Mouse (Mus musculus): ENCODE data around the gene Gna14. TPM values are rescaled to one million over a fixed set of nuclear protein-coding genes. Genes with fewer than 3 reads are reported as not detected.

Gna14 gene
- polyA plus RNA-seq, 1 experiment from 2014 or later, result 18.9 TPM

DNA sequence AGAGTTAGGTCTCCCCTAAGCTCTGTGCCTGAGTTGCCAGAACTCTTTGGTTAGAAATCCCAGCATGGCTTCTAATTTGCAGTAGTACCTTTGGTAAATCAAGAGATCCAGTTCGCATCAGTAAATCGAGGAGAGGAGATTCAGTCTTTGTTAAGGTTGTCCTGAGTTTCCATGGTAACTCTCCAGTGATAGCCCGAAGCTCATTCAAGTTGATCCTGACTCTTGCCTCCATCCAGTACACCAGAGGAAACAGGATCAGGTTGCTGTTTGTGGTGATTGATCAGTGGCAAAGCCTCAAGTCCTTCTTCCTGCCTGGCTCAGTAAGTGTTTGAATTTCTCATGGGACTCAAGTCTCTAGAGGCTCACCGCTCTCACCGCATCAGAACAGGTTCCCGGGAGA is 24.7 kb downstream of the Gna14 start:
- no peaks in the 10 kb centered on the region for H3K9me3 ChIP-seq
- H3K27me3 ChIP-seq (replicated peaks), result no peaks in the 10 kb centered on the region
- no peak overlapping the region for H3K9ac ChIP-seq
- 75% methylated on average over 6 of the region's 6 CpGs for WGBS
- no peaks in the 10 kb centered on the region for H3K4me1 ChIP-seq (replicated peaks)
- H3K4me3 ChIP-seq (replicated peaks), result no peak overlapping the region
- no peak overlapping the region for H3K27ac ChIP-seq
- no peak overlapping the region for H3K4me2 ChIP-seq (replicated peaks)
- no peak for ATAC-seq
- no peaks in the 10 kb centered on the region for H3K36me3 ChIP-seq

DNA sequence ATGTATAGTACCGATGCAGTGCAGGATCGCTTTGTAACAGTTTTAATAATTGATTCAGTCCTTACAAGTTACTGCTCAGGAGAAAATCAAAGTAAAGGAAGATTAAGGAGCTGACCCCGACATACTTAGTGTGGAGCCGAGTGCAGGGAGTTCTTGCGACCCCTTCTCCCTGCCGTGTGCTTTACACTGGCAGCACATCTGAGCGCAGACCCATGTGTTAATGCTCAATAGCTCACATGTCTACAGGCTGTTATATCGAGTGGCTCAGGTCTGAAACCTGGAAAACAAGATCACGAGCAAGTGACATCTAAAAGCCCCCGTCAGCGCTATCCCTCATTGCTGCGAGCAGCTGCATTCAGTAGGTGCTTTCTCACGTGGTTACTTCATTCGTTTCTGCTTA is 25.3 kb downstream of the Gna14 start:
- Histone ChIP-seq H3K9ac (no peak overlapping the region), H3K4me2 (replicated peaks) (no peak overlapping the region), H3K9me3 (no peaks in the 10 kb centered on the region), H3K4me1 (replicated peaks) (no peaks in the 10 kb centered on the region), H3K4me3 (replicated peaks) (no peak overlapping the region), H3K27ac (no peak overlapping the region), H3K27me3 (replicated peaks) (no peaks in the 10 kb centered on the region), H3K36me3 (no peaks in the 10 kb centered on the region)
- no peak for ATAC-seq
- 90% methylated on average over 14 of the region's 14 CpGs for WGBS

DNA sequence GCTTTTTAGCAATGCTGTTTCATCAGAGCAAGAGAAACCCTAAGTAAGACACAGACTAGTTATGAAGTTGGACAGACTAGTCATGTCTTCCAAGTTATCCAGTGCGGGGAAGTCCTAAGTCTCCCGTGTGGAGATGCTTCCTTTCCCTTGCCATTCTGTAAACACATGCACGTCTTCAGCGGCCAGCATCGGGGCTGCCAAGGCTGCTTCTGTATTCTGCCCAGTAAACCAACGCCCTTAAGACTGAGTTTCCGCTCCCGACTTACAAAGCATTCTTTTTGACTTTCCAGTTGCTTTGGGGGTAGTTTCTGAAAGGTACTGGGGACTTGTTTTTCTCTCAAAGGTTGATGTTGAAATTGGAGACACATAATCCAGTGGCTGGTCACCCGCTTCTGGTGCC is 26.9 kb downstream of the Gna14 start:
- H3K4me2 ChIP-seq (replicated peaks), result no peak overlapping the region
- H3K4me3 ChIP-seq (replicated peaks), result no peak overlapping the region
- H3K27me3 ChIP-seq (replicated peaks), result no peaks in the 10 kb centered on the region
- no peaks in the 10 kb centered on the region for H3K4me1 ChIP-seq (replicated peaks)
- H3K27ac ChIP-seq, result no peak overlapping the region
- no peak overlapping the region for H3K9ac ChIP-seq
- no peak for ATAC-seq
- 56% methylated on average over 9 of the region's 9 CpGs for WGBS
- H3K9me3 ChIP-seq, result no peaks in the 10 kb centered on the region
- H3K36me3 ChIP-seq, result no peaks in the 10 kb centered on the region

DNA sequence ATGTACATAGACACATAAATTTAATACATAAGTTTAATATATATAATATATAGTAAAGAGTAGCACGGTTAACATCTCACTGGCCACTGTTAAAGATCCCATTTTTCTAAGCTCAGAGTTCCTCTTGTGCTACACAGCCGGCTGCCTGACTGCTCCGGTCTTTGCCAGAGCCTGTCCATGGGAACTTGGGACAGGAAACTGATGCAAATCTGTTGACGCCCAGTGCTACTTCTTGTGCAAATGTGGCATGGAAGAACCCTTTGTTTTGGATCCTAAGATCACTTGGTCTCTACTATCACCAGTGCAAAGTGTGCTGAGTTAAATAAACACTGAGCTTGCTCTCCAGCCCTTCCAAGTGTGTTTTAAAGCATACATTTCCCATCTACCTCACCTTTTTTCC is 29.2 kb downstream of the Gna14 start:
- Histone ChIP-seq H3K4me3 (replicated peaks) (no peak overlapping the region), H3K4me2 (replicated peaks) (no peak overlapping the region), H3K27me3 (replicated peaks) (no peaks in the 10 kb centered on the region), H3K9ac (no peak overlapping the region), H3K27ac (no peak overlapping the region), H3K9me3 (no peaks in the 10 kb centered on the region), H3K4me1 (replicated peaks) (no peaks in the 10 kb centered on the region), H3K36me3 (no peaks in the 10 kb centered on the region)
- whole genome bisulfite sequencing, result 69% methylated on average over 4 of the region's 4 CpGs
- no peak for ATAC-seq

DNA sequence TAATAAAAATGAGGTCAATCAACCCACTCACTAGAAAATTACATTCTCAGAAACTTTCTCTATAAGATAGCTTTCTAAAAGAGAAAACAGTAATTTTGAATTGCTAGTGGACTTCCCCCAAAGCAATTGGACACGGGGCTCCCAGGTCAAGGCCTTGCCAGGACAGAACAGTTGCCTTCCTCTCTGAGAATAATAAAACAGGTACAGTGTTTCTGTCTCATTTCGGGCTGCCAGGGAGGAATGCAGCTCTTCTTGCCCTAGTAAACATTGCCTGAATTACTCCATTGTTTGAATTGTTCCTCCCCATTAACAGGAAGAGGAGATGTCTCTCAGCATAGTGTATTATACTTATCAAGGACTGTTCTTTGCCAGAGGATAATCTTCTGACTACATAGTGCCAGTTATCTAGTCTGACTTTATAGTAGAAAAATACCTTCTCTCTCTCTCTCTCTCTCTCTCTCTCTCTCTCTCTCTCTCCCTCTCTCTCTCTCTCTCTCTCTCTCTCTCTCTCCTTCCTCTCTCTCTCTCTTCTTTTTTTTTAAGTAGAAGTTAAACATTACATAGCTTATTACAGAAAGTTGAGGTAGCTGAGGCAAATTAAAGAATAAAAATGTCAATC is 33.3 kb downstream of the Gna14 start:
- no peak overlapping the region for H3K9ac ChIP-seq

DNA sequence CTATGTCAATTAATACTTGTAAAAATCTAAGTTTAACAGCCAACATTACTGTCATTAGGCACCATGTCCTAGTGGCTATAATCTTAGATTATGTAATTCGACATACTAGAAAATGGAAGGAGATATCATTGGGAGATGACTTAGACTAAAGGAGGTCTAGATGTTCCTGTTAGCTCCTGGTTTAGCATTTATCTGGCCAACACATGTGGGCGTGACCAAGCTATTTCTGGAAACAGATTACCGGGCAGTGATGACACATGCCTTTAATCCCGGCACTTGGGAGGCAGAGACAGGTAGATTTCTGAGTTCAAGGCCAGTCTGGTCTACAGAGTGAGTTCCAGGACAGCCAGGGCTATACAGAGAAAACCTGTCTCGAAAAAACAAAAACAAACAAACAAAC is 37.1 kb downstream of the Gna14 start:
- ATAC-seq, result no peak
- H3K4me2 ChIP-seq (replicated peaks), result no peak overlapping the region
- H3K4me3 ChIP-seq (replicated peaks), result no peak overlapping the region
- no peak overlapping the region for H3K27ac ChIP-seq
- H3K9me3 ChIP-seq, result no peaks in the 10 kb centered on the region
- no peak overlapping the region for H3K9ac ChIP-seq
- H3K36me3 ChIP-seq, result no peaks in the 10 kb centered on the region
- 85% methylated on average over 5 of the region's 5 CpGs for WGBS
- H3K27me3 ChIP-seq (replicated peaks), result no peaks in the 10 kb centered on the region
- H3K4me1 ChIP-seq (replicated peaks), result no peaks in the 10 kb centered on the region

More for the DNA sequence above, 33.3 kb downstream of the Gna14 start:
- Histone ChIP-seq H3K4me3 (replicated peaks) (no peak overlapping the region), H3K36me3 (no peaks in the 10 kb centered on the region), H3K9me3 (no peaks in the 10 kb centered on the region), H3K4me2 (replicated peaks) (no peak overlapping the region), H3K4me1 (replicated peaks) (no peaks in the 10 kb centered on the region), H3K27me3 (replicated peaks) (no peaks in the 10 kb centered on the region), H3K27ac (no peak overlapping the region)
- WGBS, result 30% methylated on average over 2 of the region's 2 CpGs
- no peak for ATAC-seq

DNA sequence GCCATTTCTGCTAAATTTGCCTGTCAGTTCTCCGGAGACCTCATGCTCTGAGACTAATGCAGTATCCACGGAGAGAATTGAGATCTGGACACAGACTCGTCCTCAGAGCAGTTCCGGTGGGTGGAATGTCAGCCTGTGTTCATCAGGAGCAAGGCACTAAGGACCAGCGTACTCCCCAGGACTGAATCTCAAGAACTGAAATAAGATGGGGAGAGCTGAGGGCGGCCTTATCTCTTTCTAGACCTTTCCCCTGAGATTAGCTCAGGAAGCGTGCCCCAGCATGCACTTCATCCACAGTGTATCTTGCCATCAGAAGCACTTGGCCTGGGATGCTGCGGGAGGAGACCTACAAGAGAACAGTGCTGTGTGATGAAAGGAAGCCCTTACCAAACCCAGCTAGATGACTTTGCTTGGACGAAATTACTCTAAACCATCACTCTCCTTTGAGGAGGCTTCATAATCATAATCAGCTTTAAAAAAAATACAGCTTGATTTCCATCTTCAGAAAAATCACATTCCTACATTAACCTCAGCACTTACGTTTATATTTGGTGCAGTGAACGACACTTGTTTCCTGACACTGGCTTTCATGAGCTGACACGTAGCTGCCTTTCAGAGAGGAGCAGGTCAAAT is 41.9 kb downstream of the Gna14 start:
- WGBS, result 79% methylated on average over 12 of the region's 12 CpGs
- no peak overlapping the region for H3K4me2 ChIP-seq (replicated peaks)
- no peaks in the 10 kb centered on the region for H3K36me3 ChIP-seq
- no peak overlapping the region for H3K4me3 ChIP-seq (replicated peaks)
- H3K9me3 ChIP-seq, result no peaks in the 10 kb centered on the region
- no peaks in the 10 kb centered on the region for H3K27me3 ChIP-seq (replicated peaks)
- no peaks in the 10 kb centered on the region for H3K4me1 ChIP-seq (replicated peaks)
- no peak for ATAC-seq
- H3K27ac ChIP-seq, result no peak overlapping the region
- no peak overlapping the region for H3K9ac ChIP-seq

DNA sequence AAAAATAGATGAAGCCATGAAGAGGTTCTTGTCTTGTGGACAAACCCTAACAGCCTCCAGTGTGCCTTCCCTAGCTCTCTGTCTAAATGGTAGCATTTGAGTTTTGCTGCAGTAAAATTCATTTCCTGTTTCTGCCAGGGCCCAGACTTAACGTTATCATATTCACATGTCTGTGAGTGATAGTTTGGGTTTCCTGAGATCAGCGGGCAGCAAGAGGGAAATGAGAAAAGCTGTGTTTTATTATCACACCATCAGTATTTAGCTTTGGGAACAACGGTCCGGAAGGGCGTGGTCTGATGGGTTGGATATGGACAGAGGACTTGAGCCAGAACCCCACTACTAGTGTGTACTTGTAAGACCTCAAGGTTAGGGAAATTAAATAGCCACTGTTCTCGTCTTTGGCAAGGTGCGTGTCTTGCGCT is 42.6 kb downstream of the Gna14 start:
- no peak overlapping the region for H3K9ac ChIP-seq
- H3K27ac ChIP-seq, result no peak overlapping the region
- ATAC-seq, result no peak
- no peaks in the 10 kb centered on the region for H3K4me1 ChIP-seq (replicated peaks)
- WGBS, result 67% methylated on average over 8 of the region's 8 CpGs
- no peaks in the 10 kb centered on the region for H3K27me3 ChIP-seq (replicated peaks)
- H3K4me3 ChIP-seq (replicated peaks), result no peak overlapping the region
- H3K9me3 ChIP-seq, result no peaks in the 10 kb centered on the region
- no peak overlapping the region for H3K4me2 ChIP-seq (replicated peaks)
- H3K36me3 ChIP-seq, result no peaks in the 10 kb centered on the region

DNA sequence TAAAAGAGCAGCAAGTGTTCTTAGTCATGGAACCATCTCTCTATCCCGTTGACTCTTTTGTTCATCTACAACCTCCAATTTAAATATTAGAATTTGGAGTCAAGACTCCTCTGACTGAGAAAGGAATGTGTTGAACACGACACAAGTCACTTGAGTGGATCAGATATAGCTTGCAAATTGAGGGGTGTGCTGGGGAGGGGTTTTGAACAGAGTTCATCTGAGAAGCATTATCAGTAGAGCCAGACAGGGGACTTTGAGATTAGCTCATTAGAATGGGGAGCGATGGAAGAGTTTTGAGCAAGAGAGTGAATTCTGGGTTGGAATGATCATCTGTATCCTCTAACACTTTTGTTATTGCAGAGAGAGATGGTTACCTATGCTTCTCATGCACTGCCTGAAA is 46.5 kb downstream of the Gna14 start:
- ATAC-seq, result no peak
- H3K27me3 ChIP-seq (replicated peaks), result no peaks in the 10 kb centered on the region
- no peak overlapping the region for H3K4me2 ChIP-seq (replicated peaks)
- 89% methylated on average over 3 of the region's 3 CpGs for WGBS
- H3K4me3 ChIP-seq (replicated peaks), result no peak overlapping the region
- no peaks in the 10 kb centered on the region for H3K4me1 ChIP-seq (replicated peaks)
- no peak overlapping the region for H3K27ac ChIP-seq
- no peaks in the 10 kb centered on the region for H3K36me3 ChIP-seq
- H3K9me3 ChIP-seq, result no peaks in the 10 kb centered on the region
- H3K9ac ChIP-seq, result no peak overlapping the region

DNA sequence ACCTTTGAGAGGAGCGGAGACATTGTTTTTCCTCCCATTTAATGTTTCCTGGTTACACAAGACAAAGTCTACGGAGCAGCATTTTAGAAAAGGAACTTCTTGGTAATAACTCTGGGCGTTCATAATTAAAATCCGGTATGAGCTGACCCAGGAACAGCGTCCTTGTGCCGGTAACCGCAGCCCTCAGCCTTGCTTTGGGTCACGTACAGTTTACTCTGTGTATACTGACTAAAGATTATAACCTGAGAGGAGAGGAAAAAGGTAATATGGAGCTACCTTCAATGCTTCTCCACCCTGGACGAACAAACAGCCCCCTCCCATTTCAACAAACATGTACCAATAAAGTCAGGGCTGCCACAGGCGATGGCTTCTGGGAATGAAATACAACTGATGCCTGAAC is 48.7 kb downstream of the Gna14 start:
- Histone ChIP-seq H3K9ac (no peak overlapping the region), H3K36me3 (no peaks in the 10 kb centered on the region), H3K27ac (no peak overlapping the region), H3K4me2 (replicated peaks) (no peak overlapping the region), H3K9me3 (no peaks in the 10 kb centered on the region), H3K4me3 (replicated peaks) (no peak overlapping the region), H3K4me1 (replicated peaks) (no peaks in the 10 kb centered on the region), H3K27me3 (replicated peaks) (no peaks in the 10 kb centered on the region)
- ATAC-seq, result peak; percentile 79
- 71% methylated on average over 10 of the region's 10 CpGs for whole genome bisulfite sequencing

DNA sequence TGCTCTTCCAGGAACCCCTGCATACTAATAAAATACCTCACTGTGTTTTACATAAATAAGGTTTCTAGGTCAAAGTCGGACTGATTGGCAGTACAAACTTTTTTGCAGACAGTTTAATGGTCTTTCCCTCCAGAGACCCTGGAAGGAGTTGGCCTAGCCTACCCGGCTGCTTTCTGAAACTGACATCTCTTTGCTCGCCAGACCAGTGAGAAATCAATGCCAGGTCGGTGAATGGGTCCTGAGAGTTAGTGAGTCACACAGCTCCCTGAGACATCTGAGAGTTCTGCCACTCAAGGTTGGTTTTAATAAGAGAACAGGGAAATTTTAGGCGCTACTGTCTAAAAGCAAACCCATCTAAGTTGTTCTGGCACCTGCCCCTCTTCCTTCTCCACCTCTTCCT is 49.1 kb downstream of the Gna14 start:
- Histone ChIP-seq H3K4me2 (replicated peaks) (no peak overlapping the region), H3K4me1 (replicated peaks) (no peaks in the 10 kb centered on the region), H3K27ac (no peak overlapping the region), H3K4me3 (replicated peaks) (no peak overlapping the region), H3K9me3 (no peaks in the 10 kb centered on the region), H3K9ac (no peak overlapping the region), H3K27me3 (replicated peaks) (no peaks in the 10 kb centered on the region), H3K36me3 (no peaks in the 10 kb centered on the region)
- 57% methylated on average over 5 of the region's 5 CpGs for WGBS
- ATAC-seq, result peak; percentile 4; the same call in 1 of the 2 replicates

DNA sequence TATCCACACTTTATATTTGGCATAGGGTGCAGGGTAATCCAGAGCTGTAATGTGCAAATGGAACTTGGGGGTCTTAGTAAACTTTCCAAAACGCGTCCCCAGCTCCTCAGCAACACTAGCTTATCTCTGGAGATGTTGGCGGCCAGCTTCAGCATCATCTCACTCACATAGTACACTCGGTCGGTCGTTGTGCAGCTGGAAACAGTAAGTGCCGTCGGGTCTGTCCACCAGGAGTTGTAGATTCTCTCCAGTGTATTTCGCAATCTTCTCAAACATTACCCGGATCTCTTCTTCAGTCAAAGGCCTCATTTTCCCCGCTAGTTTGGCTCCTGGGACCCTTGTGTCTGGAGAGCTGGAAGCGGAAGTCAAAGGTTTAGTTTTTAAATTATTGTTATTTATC is 55.2 kb downstream of the Gna14 start:
- Histone ChIP-seq H3K36me3 (no peaks in the 10 kb centered on the region), H3K4me3 (replicated peaks) (no peak overlapping the region), H3K27ac (no peak overlapping the region), H3K9ac (no peak overlapping the region), H3K4me1 (replicated peaks) (0 out of 2 replicates have a peak, but pooled peaks cover 3% of the 10 kb centered on the region), H3K27me3 (replicated peaks) (no peaks in the 10 kb centered on the region), H3K4me2 (replicated peaks) (no peak overlapping the region), H3K9me3 (no peaks in the 10 kb centered on the region)
- ATAC-seq, result no peak
- WGBS, result 61% methylated on average over 12 of the region's 12 CpGs

DNA sequence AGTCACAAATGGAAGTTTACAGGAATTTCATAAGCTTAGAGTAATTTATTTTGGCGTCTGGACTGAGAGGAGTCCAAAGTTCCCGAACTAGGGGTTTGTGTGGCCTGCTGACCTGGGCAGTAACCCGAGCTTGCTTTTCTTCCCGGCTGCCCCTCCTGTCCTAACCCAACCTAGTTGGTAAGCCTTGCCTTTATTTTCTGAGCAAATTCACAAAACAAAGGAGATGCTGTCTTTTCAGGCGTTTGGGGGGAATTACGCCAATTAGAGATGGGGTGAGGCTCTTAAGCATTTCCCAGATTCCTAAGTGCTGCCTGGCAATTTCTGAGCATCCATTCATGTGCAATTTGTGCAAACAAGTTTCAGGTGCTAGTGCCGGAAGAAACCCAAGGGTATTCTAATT is 55.9 kb downstream of the Gna14 start:
- H3K4me1 ChIP-seq (replicated peaks), result 0 out of 2 replicates have a peak, but pooled peaks cover 3% of the 10 kb centered on the region
- H3K4me2 ChIP-seq (replicated peaks), result no peak overlapping the region
- WGBS, result 48% methylated on average over 7 of the region's 7 CpGs
- H3K27ac ChIP-seq, result no peak overlapping the region
- H3K4me3 ChIP-seq (replicated peaks), result no peak overlapping the region
- no peak for ATAC-seq
- H3K9ac ChIP-seq, result no peak overlapping the region
- no peaks in the 10 kb centered on the region for H3K36me3 ChIP-seq
- no peaks in the 10 kb centered on the region for H3K27me3 ChIP-seq (replicated peaks)
- no peaks in the 10 kb centered on the region for H3K9me3 ChIP-seq
